Mouse (Mus musculus) E14TG2a.4 (cell line): ENCODE measurements around the gene Arid5a.

Experiments
- H3K27me3 ChIP-seq: 2 replicates; pipeline ENCODE4 v1.6.1; 2014; ENCODE audit warnings: low read length, control low read depth; ENCODE audit not compliant: insufficient read depth
- H3K36me3 ChIP-seq: 2 replicates; pipeline ENCODE4 v1.6.1; 2014; ENCODE audit warnings: low read length, control low read depth; ENCODE audit not compliant: insufficient read depth
- H3K4me1 ChIP-seq: replicated peaks from 2 replicates; pipeline ENCODE4 v1.6.1; 2014; ENCODE audit warnings: low read depth, low read length, control low read depth
- H3K4me3 ChIP-seq: replicated peaks from 2 replicates; pipeline ENCODE4 v1.5.1; 2014; ENCODE audit warnings: mild to moderate bottlenecking, low read length
- H3K9me3 ChIP-seq: 2 replicates; pipeline ENCODE4 v1.6.1; 2014; ENCODE audit warnings: low read length, control low read depth
- CTCF ChIP-seq: conservative IDR thresholded peaks from 2 replicates; pipeline ENCODE4 v1.5.1; 2014; ENCODE audit warnings: low read length
- NANOG ChIP-seq: IDR thresholded peaks from 2 replicates; pipeline ENCODE4 v1.6.1; 2014; ENCODE audit warnings: borderline replicate concordance, low read length, mixed read lengths
- POU5F1 ChIP-seq: IDR thresholded peaks from 2 replicates; pipeline ENCODE4 v1.6.1; 2014; ENCODE audit warnings: low read length, borderline replicate concordance

Arid5a gene

GRCm38 (mm10) chr1:36325900-36326321 lies 18.4 kb downstream of the Arid5a start:
- H3K9me3 ChIP-seq, result no peaks in the 10 kb centered on the region
- H3K4me3 ChIP-seq, result no peak overlapping the region
- peaks cover 14% of the 10 kb centered on the region for H3K36me3 ChIP-seq
- H3K4me1 ChIP-seq, result peaks cover 4% of the 10 kb centered on the region; the same call in 1 of the 2 replicates
- H3K27me3 ChIP-seq, result no peaks in the 10 kb centered on the region
- TF ChIP-seq POU5F1 (no peak), CTCF (no peak), NANOG (no peak)

GRCm38 (mm10) chr1:36326815-36327214 lies 19.3 kb downstream of the Arid5a start:
- H3K27me3 ChIP-seq, result no peaks in the 10 kb centered on the region
- H3K36me3 ChIP-seq, result 0 out of 2 replicates have a peak, but pooled peaks cover 15% of the 10 kb centered on the region
- no peak overlapping the region for H3K4me3 ChIP-seq
- no peaks in the 10 kb centered on the region for H3K9me3 ChIP-seq
- TF ChIP-seq POU5F1 (no peak), CTCF (no peak), NANOG (no peak)
- H3K4me1 ChIP-seq, result peaks cover 4% of the 10 kb centered on the region; the same call in 1 of the 2 replicates

- Histone ChIP-seq H3K27me3 (no peaks in the 10 kb centered on the region), H3K4me1 (peaks cover 9% of the 10 kb centered on the region), H3K4me3 (no peak overlapping the region), H3K9me3 (no peaks in the 10 kb centered on the region), H3K36me3 (peaks cover 43% of the 10 kb centered on the region)
- no peak for TF ChIP-seq CTCF
- TF ChIP-seq NANOG, result no peak
- no peak for TF ChIP-seq POU5F1
Measured at GRCm38 (mm10) chr1:36331743-36332142, 24.2 kb downstream of the Arid5a start.

- H3K36me3 ChIP-seq, result peaks cover 51% of the 10 kb centered on the region
- TF ChIP-seq NANOG (no peak), POU5F1 (no peak), CTCF (no peak)
Measured at GRCm38 (mm10) chr1:36332955-36333887, 25.7 kb downstream of the Arid5a start.

GRCm38 (mm10) chr1:36342547-36342946 lies 35.0 kb downstream of the Arid5a start:
- Histone ChIP-seq H3K9me3 (no peaks in the 10 kb centered on the region), H3K27me3 (no peaks in the 10 kb centered on the region), H3K4me1 (no peaks in the 10 kb centered on the region), H3K36me3 (peaks cover 100% of the 10 kb centered on the region), H3K4me3 (no peak overlapping the region)
- TF ChIP-seq POU5F1 (no peak), CTCF (no peak), NANOG (no peak)

More at GRCm38 (mm10) chr1:36332955-36333887, 25.7 kb downstream of the Arid5a start:
- H3K9me3 ChIP-seq, result no peaks in the 10 kb centered on the region
- peaks cover 9% of the 10 kb centered on the region for H3K4me1 ChIP-seq
- H3K4me3 ChIP-seq, result no peak overlapping the region
- H3K27me3 ChIP-seq, result no peaks in the 10 kb centered on the region

GRCm38 (mm10) chr1:36352351-36352750 lies 44.8 kb downstream of the Arid5a start:
- peaks cover 16% of the 10 kb centered on the region for H3K4me1 ChIP-seq
- H3K36me3 ChIP-seq, result peaks cover 98% of the 10 kb centered on the region
- H3K4me3 ChIP-seq, result no peak overlapping the region
- H3K9me3 ChIP-seq, result no peaks in the 10 kb centered on the region
- H3K27me3 ChIP-seq, result no peaks in the 10 kb centered on the region
- TF ChIP-seq CTCF (no peak), POU5F1 (no peak), NANOG (no peak)

GRCm38 (mm10) chr1:36356955-36357695 lies 49.6 kb downstream of the Arid5a start:
- no peaks in the 10 kb centered on the region for H3K27me3 ChIP-seq
- TF ChIP-seq CTCF (no peak), POU5F1 (no peak), NANOG (no peak)
- peaks cover 16% of the 10 kb centered on the region for H3K4me1 ChIP-seq
- H3K4me3 ChIP-seq, result no peak overlapping the region
- no peaks in the 10 kb centered on the region for H3K9me3 ChIP-seq
- peaks cover 97% of the 10 kb centered on the region for H3K36me3 ChIP-seq

GRCm38 (mm10) chr1:36367698-36368097 lies 60.2 kb downstream of the Arid5a start:
- Histone ChIP-seq H3K27me3 (peaks cover 19% of the 10 kb centered on the region), H3K4me3 (peak overlapping the region; percentile 90)
- TF ChIP-seq NANOG, result no peak
- TF ChIP-seq CTCF, result no peak
- no peak for TF ChIP-seq POU5F1

More at GRCm38 (mm10) chr1:36367698-36368097, 60.2 kb downstream of the Arid5a start:
- Histone ChIP-seq H3K9me3 (no peaks in the 10 kb centered on the region), H3K4me1 (peaks cover 28% of the 10 kb centered on the region), H3K36me3 (peaks cover 42% of the 10 kb centered on the region)
